Mouse (Mus musculus) right cerebral cortex, postnatal 36 days (tissue): ENCODE measurements at regions not wholly inside any gene's neighbourhood (a gene's known extent, or its start where the extent isn't known, plus 50 kb on each side); places are given as distances from the start of the nearest gene placed in this dataset.

ENCODE experiments used
- DNase-seq, 2 experiments: peaks; one replicate each; pipeline ENCODE4 v3.0.0; 2022; ENCODE audit warnings: low spot score in 2 of 2, mixed read lengths in 1 of 2

DNA sequence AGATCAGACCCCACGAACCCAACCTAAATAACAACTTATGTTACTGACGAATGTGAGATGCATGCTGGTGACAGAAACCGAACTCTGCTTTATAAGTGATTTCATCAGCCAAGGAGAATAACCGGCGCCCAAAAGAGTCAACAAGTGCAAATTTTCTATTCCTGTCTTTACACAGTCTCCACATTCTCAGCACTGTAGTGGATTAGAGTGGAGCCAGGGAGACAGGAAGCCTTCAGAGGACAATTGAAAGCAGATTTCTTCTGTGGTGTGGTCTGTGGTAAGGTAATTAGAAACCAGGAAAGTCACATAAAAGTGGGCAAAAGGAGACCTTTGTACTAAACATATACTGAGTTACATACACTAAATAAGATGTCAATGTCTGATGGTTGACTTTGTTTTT is 68.0 kb upstream of the Gm34302 start:
- DNase-seq: no peak

DNA sequence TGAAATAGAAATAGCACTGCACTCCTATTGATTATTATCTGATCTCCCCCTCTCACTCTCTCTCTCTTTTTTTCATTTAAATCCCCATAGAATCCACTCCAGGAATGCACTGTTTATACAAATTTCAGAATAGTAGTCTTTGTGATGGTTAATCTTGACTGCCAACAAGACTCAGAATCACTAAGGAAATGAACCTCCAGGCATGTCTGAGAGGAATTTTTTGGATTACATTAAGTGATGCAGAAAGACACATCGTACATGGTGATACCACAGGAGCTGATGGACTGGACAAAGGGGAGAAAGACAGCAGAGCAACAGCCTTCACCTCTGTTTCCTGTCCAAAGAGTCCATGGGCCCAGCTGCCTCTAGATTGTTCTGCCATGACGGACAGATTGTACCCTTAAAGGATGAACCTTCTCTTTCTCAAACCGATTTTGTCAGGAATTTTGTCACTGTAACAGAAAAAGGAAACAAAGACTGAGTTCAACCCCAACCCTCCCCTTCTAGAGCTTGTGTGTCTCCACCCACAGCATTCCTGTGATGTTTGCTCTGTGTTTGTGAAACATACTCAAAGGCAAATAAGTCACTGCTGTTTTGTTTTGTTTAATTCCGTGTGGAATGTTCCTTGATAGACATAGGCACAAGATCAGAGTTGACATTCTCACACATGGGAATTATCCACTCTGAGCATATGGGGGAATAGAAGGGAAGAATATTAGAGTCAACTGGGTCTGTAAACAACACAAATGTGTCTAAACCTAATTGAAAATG is 59.1 kb upstream of the Gm34302 start:
- no peak for DNase-seq

- DNase-seq: no peak
Measured at GRCm38 (mm10) chr3:63538881-63539280, 55.2 kb upstream of the Gm34302 start.

DNA sequence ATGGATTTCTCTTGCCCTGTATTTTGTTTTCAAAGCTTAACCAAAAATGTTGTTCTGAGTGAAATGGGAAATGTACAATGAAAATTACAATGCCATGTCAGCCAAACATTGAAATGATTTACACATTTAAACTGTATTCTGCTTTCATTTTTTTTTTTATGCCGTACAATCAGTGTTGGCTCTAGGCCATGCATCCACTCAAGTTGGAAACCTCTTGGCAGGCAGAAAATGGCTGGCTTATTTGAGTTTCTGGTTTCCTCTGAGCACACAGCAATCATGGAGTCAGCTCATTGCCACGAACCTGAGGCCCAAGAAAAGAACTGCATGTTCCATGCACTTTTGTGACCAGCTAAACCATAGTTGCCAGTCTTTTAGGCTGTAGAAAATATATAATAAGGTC is 50.5 kb upstream of the Gm34302 start:
- DNase-seq: no peak
